Mouse (Mus musculus) heart, postnatal 0 days (tissue): ENCODE results near the gene Lpar6.

Experiments
- CTCF ChIP-seq: IDR thresholded peaks from 2 replicates; pipeline ENCODE4 v1.5.1; 2016; ENCODE audit warnings: antibody characterized with exemption, control low read depth, low read depth
- EP300 ChIP-seq: IDR thresholded peaks from 2 replicates; pipeline ENCODE4 v1.6.1; 2016; ENCODE audit warnings: antibody characterized with exemption, low read depth

DNA sequence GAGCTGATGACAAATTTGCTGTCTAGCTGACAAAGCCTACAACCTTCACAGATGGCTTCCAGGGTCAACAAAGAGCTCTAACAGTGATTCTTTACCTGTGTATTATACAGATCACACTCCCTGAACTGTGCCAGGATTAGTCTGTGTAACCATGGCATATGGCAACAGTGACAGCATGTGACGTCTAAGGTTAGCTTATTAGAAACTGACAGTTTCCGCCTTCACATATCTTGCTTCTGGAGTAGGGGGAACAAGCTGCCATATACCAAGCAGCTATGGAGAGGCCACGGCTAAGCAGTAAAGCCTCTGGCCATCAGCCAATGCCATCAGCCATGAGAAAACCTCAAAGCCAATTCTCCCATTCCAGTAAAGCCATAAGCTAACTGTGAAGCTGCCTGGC lies 11.3 kb upstream of the Lpar6 start:
- no peak for TF ChIP-seq CTCF
- no peak for TF ChIP-seq EP300
